Mouse (Mus musculus) MEL (cell line): ENCODE measurements around the gene Pde10a. TPM values are rescaled to one million over a fixed set of nuclear protein-coding genes. Genes with fewer than 3 reads are reported as not detected.

Experiments
- DNase-seq: peaks from one replicate; pipeline ENCODE4 v3.0.0; 2011; ENCODE audit warnings: low read depth, low spot score
- H3K27ac ChIP-seq: 2 replicates; pipeline ENCODE4 v1.5.1; 2012; ENCODE audit warnings: low read depth, mild to moderate bottlenecking, control low read depth, low read length, moderate library complexity; ENCODE audit not compliant: control insufficient read depth
- H3K27me3 ChIP-seq, 2 experiments: fragments of 150-350 bp in 1 of 2; sonication (generic) in 1 of 2; 2 replicates each; pipeline ENCODE4 v1.6.1; 2012; ENCODE audit warnings: low read length in 2 of 2, mild to moderate bottlenecking in 2 of 2, improper control_type of control experiment in 1 of 2, moderate library complexity in 1 of 2; ENCODE audit not compliant: insufficient read depth in 2 of 2, control insufficient read depth in 1 of 2
- H3K36me3 ChIP-seq, 2 experiments: 2 replicates each; pipeline ENCODE4 v1.6.1; 2012 to 2014; ENCODE audit warnings: low read length in 2 of 2, improper control_type of control experiment in 1 of 2, inconsistent platforms in 1 of 2, mild to moderate bottlenecking in 1 of 2; ENCODE audit not compliant: insufficient read depth in 2 of 2, control insufficient read depth in 1 of 2
- H3K4me1 ChIP-seq, 2 experiments: fragments of 150-350 bp in 1 of 2; sonication (generic) in 1 of 2; 2 replicates each; pipeline ENCODE4 v1.6.1; 2012; ENCODE audit warnings: low read length in 2 of 2, improper control_type of control experiment in 1 of 2, mild to moderate bottlenecking in 1 of 2; ENCODE audit not compliant: insufficient read depth in 2 of 2, control insufficient read depth in 1 of 2
- H3K4me3 ChIP-seq, 2 experiments: fragments of 150-350 bp in 1 of 2; sonication (generic) in 1 of 2; 2 replicates each; pipeline ENCODE4 v1.5.1; 2012; ENCODE audit warnings: low read depth in 2 of 2, low read length in 2 of 2, mild to moderate bottlenecking in 2 of 2, moderate library complexity in 2 of 2, control low read depth in 1 of 2, improper control_type of control experiment in 1 of 2; ENCODE audit not compliant: control insufficient read depth in 1 of 2, insufficient read depth in 1 of 2
- H3K79me2 ChIP-seq: 2 replicates; pipeline ENCODE4 v1.6.1; 2012; ENCODE audit warnings: mild to moderate bottlenecking, low read length, moderate library complexity; ENCODE audit not compliant: control insufficient read depth, poor library complexity, insufficient read depth
- H3K9ac ChIP-seq: 2 replicates; pipeline ENCODE4 v1.6.1; 2012; ENCODE audit warnings: low read depth, mild to moderate bottlenecking, control low read depth, low read length, moderate library complexity; ENCODE audit not compliant: control insufficient read depth, poor library complexity, severe bottlenecking
- H3K9me3 ChIP-seq: fragments of 150-350 bp; sonication (generic); replicated peaks from 2 replicates; pipeline ENCODE4 v1.6.1; 2012; ENCODE audit warnings: mild to moderate bottlenecking, low read length, improper control_type of control experiment, moderate library complexity; ENCODE audit not compliant: insufficient read depth
- CHD1 ChIP-seq: IDR thresholded peaks from 2 replicates; pipeline ENCODE4 v1.6.1; 2012; ENCODE audit warnings: low read depth, mild to moderate bottlenecking, inconsistent platforms, low read length, improper control_type of control experiment
- CHD2 ChIP-seq: IDR thresholded peaks from 2 replicates; pipeline ENCODE4 v1.6.1; 2011; ENCODE audit warnings: low read length, improper control_type of control experiment
- CTCF ChIP-seq, 3 experiments: IDR thresholded peaks in 2 of 3; conservative IDR thresholded peaks in 1 of 3; 2 replicates each; pipeline ENCODE4 v1.5.1; 2011 to 2012; ENCODE audit warnings: low read length in 3 of 3, low read depth in 2 of 3, mild to moderate bottlenecking in 2 of 3, improper control_type of control experiment in 1 of 3, inconsistent platforms in 1 of 3, mixed read lengths in 1 of 3, moderate library complexity in 1 of 3; ENCODE audit not compliant: control insufficient read depth in 1 of 3, insufficient read depth in 1 of 3, poor library complexity in 1 of 3, severe bottlenecking in 1 of 3
- ELF1 ChIP-seq: IDR thresholded peaks from 2 replicates; pipeline ENCODE4 v1.6.1; 2014; ENCODE audit warnings: low read depth, mild to moderate bottlenecking, inconsistent platforms, low read length, improper control_type of control experiment, moderate library complexity
- GABPA ChIP-seq: IDR thresholded peaks from 2 replicates; pipeline ENCODE4 v1.6.1; 2012; ENCODE audit warnings: low read depth, mild to moderate bottlenecking, inconsistent platforms, low read length, improper control_type of control experiment, moderate library complexity
- JUND ChIP-seq: IDR thresholded peaks from 2 replicates; pipeline ENCODE4 v1.6.1; 2011; ENCODE audit warnings: low read depth, mild to moderate bottlenecking, improper control_type of control experiment, low read length
- MAFK ChIP-seq: IDR thresholded peaks from 2 replicates; pipeline ENCODE4 v1.6.1; 2011; ENCODE audit warnings: low read depth, mild to moderate bottlenecking, low read length, improper control_type of control experiment, borderline replicate concordance
- MAZ ChIP-seq: IDR thresholded peaks from 2 replicates; pipeline ENCODE4 v1.6.1; 2012; ENCODE audit warnings: low read depth, mild to moderate bottlenecking, inconsistent platforms, low read length, improper control_type of control experiment
- MEF2A ChIP-seq: IDR thresholded peaks from 2 replicates; pipeline ENCODE4 v1.6.1; 2014; ENCODE audit warnings: low read depth, mild to moderate bottlenecking, inconsistent platforms, low read length, improper control_type of control experiment; ENCODE audit not compliant: poor library complexity, insufficient replicate concordance, severe bottlenecking; ENCODE audit errors: extremely low read depth
- MYC ChIP-seq: IDR thresholded peaks from 2 replicates; pipeline ENCODE4 v1.6.1; 2011; ENCODE audit warnings: low read depth, mild to moderate bottlenecking, low read length, improper control_type of control experiment, moderate library complexity
- NELFE ChIP-seq: IDR thresholded peaks from 2 replicates; pipeline ENCODE4 v1.6.1; 2011; ENCODE audit warnings: low read depth, low read length, improper control_type of control experiment
- NRF1 ChIP-seq: IDR thresholded peaks from 2 replicates; pipeline ENCODE4 v1.6.1; 2014; ENCODE audit warnings: low read depth, mild to moderate bottlenecking, inconsistent platforms, low read length, improper control_type of control experiment, moderate library complexity; ENCODE audit not compliant: poor library complexity, insufficient read depth, severe bottlenecking
- POLR2A ChIP-seq, 2 experiments: IDR thresholded peaks; 2 replicates each; pipeline ENCODE4 v1.6.1; 2011 to 2012; ENCODE audit warnings: low read length in 2 of 2, mild to moderate bottlenecking in 2 of 2, control low read depth in 1 of 2, improper control_type of control experiment in 1 of 2, low read depth in 1 of 2, moderate library complexity in 1 of 2; ENCODE audit not compliant: control insufficient read depth in 1 of 2, insufficient read depth in 1 of 2, poor library complexity in 1 of 2
- POLR2AphosphoS2 ChIP-seq: IDR thresholded peaks from 2 replicates; pipeline ENCODE4 v1.6.1; 2011; ENCODE audit warnings: low read length, improper control_type of control experiment
- POLR2AphosphoS5 ChIP-seq: IDR thresholded peaks from 2 replicates; pipeline ENCODE4 v1.6.1; 2012; ENCODE audit warnings: low read depth, borderline replicate concordance, mild to moderate bottlenecking, inconsistent platforms, low read length, moderate library complexity, mixed read lengths
- RAD21 ChIP-seq: IDR thresholded peaks from 2 replicates; pipeline ENCODE4 v1.6.1; 2011; ENCODE audit warnings: mild to moderate bottlenecking, low read depth, low read length, improper control_type of control experiment
- SIN3A ChIP-seq: IDR thresholded peaks from 2 replicates; pipeline ENCODE4 v1.6.1; 2012; ENCODE audit warnings: low read length, improper control_type of control experiment, inconsistent platforms
- SMC3 ChIP-seq: IDR thresholded peaks from 2 replicates; pipeline ENCODE4 v1.6.1; 2011; ENCODE audit warnings: low read depth, low read length, improper control_type of control experiment
- TAL1 ChIP-seq: IDR thresholded peaks from 2 replicates; pipeline ENCODE4 v1.6.1; 2012; ENCODE audit warnings: mild to moderate bottlenecking, inconsistent platforms, low read length, moderate library complexity, mixed read lengths
- TBP ChIP-seq: IDR thresholded peaks from 2 replicates; pipeline ENCODE4 v1.8.0; 2011; ENCODE audit warnings: low read depth, low read length, improper control_type of control experiment
- UBTF ChIP-seq: IDR thresholded peaks from 2 replicates; pipeline ENCODE4 v1.6.1; 2012; ENCODE audit warnings: low read depth, mild to moderate bottlenecking, inconsistent platforms, low read length, improper control_type of control experiment, moderate library complexity, borderline replicate concordance; ENCODE audit not compliant: insufficient read depth
- ZMIZ1 ChIP-seq: IDR thresholded peaks from 2 replicates; pipeline ENCODE4 v1.6.1; 2012; ENCODE audit warnings: low read depth, mild to moderate bottlenecking, inconsistent platforms, low read length, improper control_type of control experiment, moderate library complexity
- polyA plus RNA-seq, 2 experiments: library from polyadenylated mRNA; stranded (reverse) in 1 of 2; unstranded in 1 of 2; fragments of >175 nt in 1 of 2; fragments of >200 nt in 1 of 2; gene quantifications; 2 replicates each; pipeline versions ENCODE4 v1.2.1 to v1.2.4; 2012; ENCODE audit warnings: low replicate concordance in 2 of 2, low read depth in 1 of 2; ENCODE audit not compliant: insufficient read length in 2 of 2, insufficient read depth in 1 of 2, missing spikeins in 1 of 2
- total RNA-seq: library from RNA; depleted of rRNA; stranded (reverse); fragments of 300-350 nt; gene quantifications from 2 replicates; pipeline ENCODE4 v1.2.3, GENCODE M21; 2012

The Pde10a gene
- total and polyA plus RNA-seq, 3 experiments = 3.1 to 6.9 TPM; not detected in 1

- H3K4me3 ChIP-seq = no peak overlapping the region
- no peaks in the 10 kb centered on the region for H3K9me3 ChIP-seq
- no peaks in the 10 kb centered on the region for H3K36me3 ChIP-seq
- no peak for DNase-seq
- no peaks in the 10 kb centered on the region for H3K4me1 ChIP-seq
- TF ChIP-seq SMC3 (no peak), ELF1 (no peak), GABPA (no peak), POLR2AphosphoS2 (no peak), TBP (no peak), SIN3A (no peak), UBTF (no peak)
- no peaks in the 10 kb centered on the region for H3K27me3 ChIP-seq
- H3K79me2 ChIP-seq = no peaks in the 10 kb centered on the region
- H3K9ac ChIP-seq = no peak overlapping the region
- no peak overlapping the region for H3K27ac ChIP-seq
Measured at GRCm38 (mm10) chr17:8899212-8899611, 374.0 kb downstream of the Pde10a start.

- TF ChIP-seq UBTF (no peak), CHD1 (no peak), CTCF (IDR thresholded peaks at IDR 0.05 in 2 of 3, conservative IDR thresholded peaks at IDR 0.05 in 1 of 3; ENCODE audit: control insufficient read depth in 1 of 3, insufficient read depth in 1 of 3, low read depth in 2 of 3, low read length in 3 of 3, poor library complexity in 1 of 3, severe bottlenecking in 1 of 3) (no peak), SIN3A (no peak), POLR2A (IDR thresholded peaks at IDR 0.05; ENCODE audit: control insufficient read depth in 1 of 2, insufficient read depth in 1 of 2, low read depth in 1 of 2, low read length in 2 of 2, poor library complexity in 1 of 2) (no peak), POLR2AphosphoS5 (no peak), MEF2A (no peak), JUND (no peak), TBP (no peak), NRF1 (no peak), MAZ (no peak), ZMIZ1 (no peak), RAD21 (no peak), NELFE (no peak), MAFK (no peak), TAL1 (no peak), CHD2 (no peak), MYC (no peak)
- H3K4me3 ChIP-seq = no peak overlapping the region
- no peaks in the 10 kb centered on the region for H3K9me3 ChIP-seq
- no peak overlapping the region for H3K9ac ChIP-seq
- H3K27me3 ChIP-seq = no peaks in the 10 kb centered on the region
- no peak overlapping the region for H3K27ac ChIP-seq
- no peaks in the 10 kb centered on the region for H3K79me2 ChIP-seq
- peaks cover 0 to under 1% of the 10 kb centered on the region in 2 experiments; a peak in 1 of 4 replicates for H3K36me3 ChIP-seq
- DNase-seq = no peak
- H3K4me1 ChIP-seq = peaks cover 1 to 7% of the 10 kb centered on the region in 2 experiments; a peak in 3 of 4 replicates
Measured at GRCm38 (mm10) chr17:8903555-8904283, 378.5 kb downstream of the Pde10a start.
